Mouse (Mus musculus) olfactory bulb, adult 2 months (tissue): ENCODE data around the gene Gdpd5.
A peak's percentile ranks its signal among the peaks of the same experiment; 100 is the strongest.

Source experiments
- CTCF ChIP-seq: fragments of 200-500 bp; IDR thresholded peaks from 2 replicates; pipeline ENCODE4 v1.5.1; 2012; ENCODE audit warnings: low read depth, mild to moderate bottlenecking, low read length, moderate library complexity; ENCODE audit not compliant: insufficient read depth
- POLR2A ChIP-seq: fragments of 200-500 bp; IDR thresholded peaks from 2 replicates; pipeline ENCODE4 v1.6.1; 2012; ENCODE audit warnings: mild to moderate bottlenecking, low read depth, low read length, moderate library complexity; ENCODE audit not compliant: insufficient read depth

GRCm38 (mm10) chr7:99483271-99483923 is 102.2 kb downstream of the Gdpd5 start, which contains the start of gene Rps3:
- no peak for TF ChIP-seq CTCF
- TF ChIP-seq POLR2A, result peak; percentile 96
